Mouse (Mus musculus) lung, postnatal 14 days (tissue): ENCODE measurements around the gene Map2k4.

Experiments
- DNase-seq: peaks from one replicate; pipeline ENCODE4 v3.0.0; 2021

The Map2k4 gene

GRCm38 (mm10) chr11:65773535-65773934 lies 14.6 kb downstream of the Map2k4 start:
- no peak for DNase-seq

GRCm38 (mm10) chr11:65771546-65771945 lies 16.6 kb downstream of the Map2k4 start:
- DNase-seq, result no peak

- no peak for DNase-seq
Measured at GRCm38 (mm10) chr11:65769990-65770389, 18.1 kb downstream of the Map2k4 start.

GRCm38 (mm10) chr11:65768445-65768844 lies 19.7 kb downstream of the Map2k4 start:
- DNase-seq, result no peak

- DNase-seq, result no peak
Measured at GRCm38 (mm10) chr11:65760912-65761311, 27.2 kb downstream of the Map2k4 start.

- no peak for DNase-seq
Measured at GRCm38 (mm10) chr11:65759350-65759749, 28.7 kb downstream of the Map2k4 start.

GRCm38 (mm10) chr11:65754161-65754560 lies 33.9 kb downstream of the Map2k4 start:
- DNase-seq, result no peak

GRCm38 (mm10) chr11:65753593-65753992 lies 34.5 kb downstream of the Map2k4 start:
- no peak for DNase-seq

GRCm38 (mm10) chr11:65750546-65750945 lies 37.6 kb downstream of the Map2k4 start:
- no peak for DNase-seq

- DNase-seq, result no peak
Measured at GRCm38 (mm10) chr11:65747433-65747832, 40.7 kb downstream of the Map2k4 start.

GRCm38 (mm10) chr11:65745707-65746333 lies 42.3 kb downstream of the Map2k4 start:
- DNase-seq, result no peak

- no peak for DNase-seq
Measured at GRCm38 (mm10) chr11:65743866-65744265, 44.2 kb downstream of the Map2k4 start.

- no peak for DNase-seq
Measured at GRCm38 (mm10) chr11:65740811-65741210, 47.3 kb downstream of the Map2k4 start.

GRCm38 (mm10) chr11:65740390-65740789 lies 47.7 kb downstream of the Map2k4 start:
- no peak for DNase-seq

GRCm38 (mm10) chr11:65739880-65740279 lies 48.2 kb downstream of the Map2k4 start:
- DNase-seq, result no peak

GRCm38 (mm10) chr11:65734656-65735055 lies 53.4 kb downstream of the Map2k4 start:
- no peak for DNase-seq

- no peak for DNase-seq
Measured at GRCm38 (mm10) chr11:65729623-65730217, 58.4 kb downstream of the Map2k4 start.

- no peak for DNase-seq
Measured at GRCm38 (mm10) chr11:65728906-65729305, 59.2 kb downstream of the Map2k4 start.

GRCm38 (mm10) chr11:65723715-65724114 lies 64.4 kb downstream of the Map2k4 start:
- no peak for DNase-seq

GRCm38 (mm10) chr11:65721615-65722014 lies 66.5 kb downstream of the Map2k4 start:
- peak; percentile 5 for DNase-seq

GRCm38 (mm10) chr11:65719960-65720359 lies 68.1 kb downstream of the Map2k4 start:
- DNase-seq, result no peak

- DNase-seq, result no peak
Measured at GRCm38 (mm10) chr11:65713830-65714229, 74.3 kb downstream of the Map2k4 start.

- DNase-seq, result no peak
Measured at GRCm38 (mm10) chr11:65712754-65713306, 75.3 kb downstream of the Map2k4 start.

GRCm38 (mm10) chr11:65706784-65707183 lies 81.3 kb downstream of the Map2k4 start:
- no peak for DNase-seq

GRCm38 (mm10) chr11:65706176-65706575 lies 81.9 kb downstream of the Map2k4 start:
- DNase-seq, result no peak
